Mouse (Mus musculus) retina, embryonic 14.5 days (tissue): ENCODE results near the gene Dlg4.
"Not testable (repeated sequence)": the region's sequence is repeated elsewhere in the genome, so short reads cannot be mapped to it uniquely, and the experiment has no call there.

ENCODE experiments used
- DNase-seq: peaks from one replicate; pipeline ENCODE4 v3.0.0-alpha.2; 2015; ENCODE audit warnings: low spot score

The Dlg4 gene

DNA sequence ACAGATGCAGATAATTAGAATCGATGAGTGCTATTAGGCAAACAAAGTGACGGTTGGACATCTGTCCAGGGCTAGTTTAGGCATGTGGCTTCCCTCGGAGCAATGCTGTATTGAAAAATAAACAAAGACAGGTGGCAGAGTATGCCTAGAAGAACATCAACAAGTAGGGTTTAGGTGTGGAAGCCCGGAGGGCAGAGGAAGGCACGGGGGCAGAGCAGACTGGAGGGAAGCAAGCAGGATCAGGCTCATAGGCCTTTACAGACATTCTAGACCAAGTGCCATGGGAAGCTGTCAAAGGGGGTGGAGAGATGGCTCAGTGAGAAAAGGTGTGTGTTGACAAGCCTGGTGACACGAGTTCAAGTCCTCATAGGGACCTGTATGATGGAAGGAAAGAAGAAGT lies 32.6 kb downstream of the Dlg4 start:
- DNase-seq = no peak

DNA sequence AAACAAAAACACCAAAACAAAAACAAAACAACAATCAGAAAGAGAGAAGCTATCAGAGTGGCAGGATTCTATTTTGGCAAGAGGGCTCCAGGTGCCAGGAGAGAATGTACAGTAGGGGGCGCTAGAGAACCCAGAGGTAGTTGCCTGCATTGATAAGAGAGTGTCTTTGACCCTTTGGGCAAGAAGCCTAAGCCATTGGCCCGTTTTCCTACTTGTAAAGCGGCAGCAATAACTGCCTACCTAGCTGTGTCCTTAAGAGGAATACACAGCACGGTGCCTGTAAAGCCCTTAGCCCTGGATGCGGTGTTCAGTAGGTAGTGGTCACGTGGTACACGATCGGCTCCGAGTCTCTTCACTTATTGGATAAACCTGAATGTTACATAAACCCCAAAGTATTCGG lies 33.1 kb downstream of the Dlg4 start:
- no peak for DNase-seq

DNA sequence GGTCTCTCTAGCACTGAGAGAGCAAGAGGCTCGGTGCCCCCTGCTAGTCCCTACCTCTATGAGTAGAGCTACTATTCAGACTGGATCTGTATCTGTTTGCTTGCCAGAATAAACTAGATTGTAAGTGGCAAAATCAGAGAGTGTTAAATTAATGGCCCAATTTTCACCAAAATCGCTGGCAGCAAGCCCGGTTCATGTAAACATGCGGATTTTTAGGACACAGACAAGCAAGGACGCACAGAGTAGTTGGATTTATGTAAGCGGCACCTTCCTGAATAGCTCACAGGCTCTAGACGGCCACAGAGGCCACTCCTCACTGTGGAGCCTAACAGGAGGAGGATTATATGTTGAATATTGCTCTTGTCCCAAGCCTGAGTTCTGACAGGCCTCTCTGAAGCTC lies 36.4 kb downstream of the Dlg4 start:
- DNase-seq = no peak

DNA sequence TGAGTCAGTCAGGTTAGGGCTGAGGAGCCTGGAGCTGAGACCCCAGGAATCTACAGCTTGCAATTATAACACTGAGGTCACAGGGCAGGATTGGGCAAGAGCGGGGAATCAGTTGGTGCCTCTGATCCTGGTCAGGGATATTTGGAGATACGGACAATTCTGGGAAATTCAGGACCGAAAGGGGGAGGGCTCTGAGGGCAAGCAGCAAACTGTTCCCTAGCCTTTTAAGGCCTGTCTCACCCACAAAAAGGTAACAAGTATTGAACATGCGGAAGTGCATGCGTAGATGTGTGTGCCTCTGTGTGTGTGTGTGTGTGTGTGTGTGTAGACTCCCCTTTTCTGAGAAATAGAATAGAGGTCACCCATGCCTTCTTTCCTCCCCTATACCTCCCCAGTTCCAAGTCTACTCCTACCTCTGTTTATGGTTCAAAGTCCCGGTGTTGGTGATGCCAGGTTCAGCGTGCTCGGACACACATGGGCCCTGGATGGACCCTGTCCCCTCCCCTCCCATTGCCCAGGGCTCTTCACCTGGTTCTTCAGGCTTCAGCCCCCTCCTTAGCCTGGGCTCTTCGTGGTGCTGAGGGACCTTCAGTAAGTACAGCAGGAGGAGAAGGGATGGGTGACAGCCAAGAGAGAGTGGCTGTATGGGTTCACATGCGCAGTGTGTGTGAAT lies 37.3 kb downstream of the Dlg4 start, which contains the start of gene Asgr1:
TSS of gene Asgr1 (plus strand) at position 188 of the 673 bp plus-strand sequence.
- no peak for DNase-seq

DNA sequence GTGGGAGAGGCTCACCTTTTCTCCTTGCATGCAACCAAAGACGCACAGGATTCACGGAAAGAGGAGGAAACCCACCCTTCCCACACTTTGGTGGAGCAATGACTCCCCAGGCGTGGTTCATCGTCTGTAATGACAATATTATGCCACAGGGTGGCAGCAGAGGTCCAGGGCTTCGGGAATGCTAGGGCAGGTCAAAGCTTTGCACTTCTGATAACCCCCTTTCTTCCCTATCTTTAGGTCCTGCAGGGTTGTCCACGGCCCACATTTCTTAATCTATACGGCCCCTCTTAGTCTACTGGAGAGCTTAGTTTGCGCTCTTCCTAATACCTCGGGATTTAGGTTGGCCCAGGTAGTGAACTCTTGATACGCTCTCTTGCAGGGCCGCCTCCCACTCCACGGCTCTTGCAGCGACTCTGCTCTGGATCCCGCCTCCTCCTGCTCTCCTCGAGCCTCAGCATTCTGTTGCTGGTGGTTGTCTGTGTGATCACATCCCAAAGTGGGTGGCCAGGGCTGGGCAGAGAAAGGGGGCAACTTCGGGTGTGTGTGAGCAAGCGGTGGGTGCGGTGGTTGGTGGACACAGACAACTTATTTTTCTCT lies 39.0 kb downstream of the Dlg4 start:
- peak; percentile 88 for DNase-seq

DNA sequence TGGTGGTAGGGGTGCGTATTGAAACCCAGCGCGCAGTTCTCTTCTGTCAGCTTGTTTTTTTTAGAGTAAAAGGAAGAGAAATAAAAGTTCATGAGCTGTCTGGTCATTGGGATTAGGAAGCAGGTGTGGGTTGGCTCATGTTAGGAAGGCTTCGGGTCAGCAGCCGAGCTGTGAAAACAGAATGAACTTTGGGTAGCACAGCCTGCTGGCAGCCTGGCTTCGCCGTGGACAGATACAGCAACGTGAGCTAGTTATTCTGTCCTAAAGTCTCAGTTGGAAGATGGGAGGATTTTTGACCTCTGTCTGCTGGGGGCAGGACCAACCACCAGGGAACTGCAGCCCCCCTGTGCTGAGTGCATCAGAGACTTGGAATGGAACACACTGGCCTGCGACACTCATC lies 41.1 kb downstream of the Dlg4 start:
- no peak for DNase-seq

DNA sequence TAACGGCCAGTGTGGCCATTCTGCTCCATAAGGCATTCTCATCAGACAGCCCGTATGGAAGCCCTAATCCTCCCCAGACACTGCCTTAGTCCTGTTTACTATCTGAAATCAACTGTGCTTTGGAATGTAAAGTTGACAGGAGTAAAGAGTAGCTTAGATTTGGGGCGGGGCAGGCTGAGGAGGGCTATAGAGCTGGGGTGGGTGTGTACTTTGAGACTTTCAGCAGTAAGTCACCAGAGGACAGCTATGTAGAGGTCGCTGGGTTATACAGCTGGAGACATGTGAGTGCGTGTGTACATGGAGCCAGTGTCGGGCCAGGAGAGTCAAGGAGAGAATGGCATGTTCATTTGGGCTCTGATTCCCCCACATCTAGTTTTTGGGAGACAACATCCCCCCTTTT lies 43.2 kb downstream of the Dlg4 start:
- DNase-seq = no peak

DNA sequence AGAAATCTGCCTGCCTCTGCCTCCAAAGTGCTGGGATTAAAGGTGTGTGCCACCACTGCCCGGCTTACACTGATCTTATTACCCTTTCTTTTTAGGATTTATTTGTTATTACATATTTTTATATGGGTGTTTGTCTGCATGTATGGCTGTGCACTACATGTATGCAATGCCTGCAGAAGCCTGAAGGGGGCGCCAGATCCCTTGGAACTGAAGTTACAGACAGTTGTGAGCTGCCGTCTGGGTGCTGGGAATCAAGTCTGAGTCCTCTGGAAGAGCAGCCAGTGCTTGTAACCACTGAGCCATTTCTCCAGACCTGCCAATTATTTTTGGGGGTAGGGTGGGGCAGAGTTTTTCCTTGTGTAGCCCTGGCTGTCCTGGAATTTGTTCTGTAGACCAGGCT lies 46.3 kb downstream of the Dlg4 start:
- no peak for DNase-seq

DNA sequence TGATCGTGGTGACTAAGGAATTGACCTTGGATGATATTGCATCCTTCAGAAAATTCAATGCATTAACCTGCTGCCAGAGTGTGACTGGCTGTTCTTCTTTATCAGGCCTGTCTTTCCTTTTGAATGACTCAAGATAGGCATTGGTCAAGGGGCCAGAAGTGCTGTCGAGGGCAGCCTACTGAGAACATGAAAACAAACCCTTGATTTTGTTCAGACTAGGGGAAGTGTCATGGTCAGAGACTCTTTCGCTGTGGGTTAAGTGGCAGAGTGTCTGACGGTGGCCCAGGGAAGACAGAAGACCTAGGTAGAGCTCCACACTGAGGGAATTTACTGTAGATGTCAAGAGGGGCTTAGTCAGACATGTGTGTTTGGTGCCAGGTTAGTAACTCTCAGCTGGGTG lies 50.0 kb downstream of the Dlg4 start:
- DNase-seq = no peak

DNA sequence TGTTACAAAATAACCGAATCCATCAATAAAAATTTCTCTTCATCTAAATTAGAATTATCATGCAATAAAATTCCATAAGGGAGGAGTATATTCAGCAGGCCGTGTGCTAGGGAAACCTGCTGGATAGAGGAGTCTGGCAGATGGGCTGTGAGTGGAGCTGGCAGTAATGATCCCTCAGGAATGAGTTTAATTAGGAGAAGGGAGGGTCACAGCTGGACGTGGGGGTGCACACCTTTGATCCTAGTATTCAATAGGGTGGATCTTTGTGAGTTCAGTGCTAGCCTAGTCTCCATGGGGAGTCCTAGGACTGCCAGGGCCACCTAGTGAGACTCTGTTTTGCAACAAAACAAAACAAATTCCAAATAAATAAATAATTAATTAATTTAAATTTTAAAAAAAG lies 51.5 kb downstream of the Dlg4 start:
- DNase-seq = no peak

DNA sequence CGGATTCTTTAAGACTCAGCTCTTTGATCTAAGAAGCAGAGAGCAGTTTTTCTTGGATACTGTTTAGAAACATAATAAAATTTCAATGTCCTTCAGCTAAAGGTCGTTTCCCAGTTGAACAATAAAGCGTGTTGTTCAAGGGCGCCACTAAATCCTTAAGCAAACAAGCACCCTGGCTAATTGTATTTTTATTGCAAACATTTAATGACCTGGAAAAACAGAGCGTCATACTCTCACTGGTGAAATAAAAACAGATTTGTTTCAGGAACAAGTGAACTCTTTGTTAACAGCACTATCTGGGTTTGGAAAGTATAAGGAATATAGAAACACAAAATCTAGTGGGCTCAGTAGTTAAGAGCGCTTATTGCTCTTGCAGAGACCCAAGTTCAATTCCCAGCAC lies 53.3 kb downstream of the Dlg4 start:
- no peak for DNase-seq

DNA sequence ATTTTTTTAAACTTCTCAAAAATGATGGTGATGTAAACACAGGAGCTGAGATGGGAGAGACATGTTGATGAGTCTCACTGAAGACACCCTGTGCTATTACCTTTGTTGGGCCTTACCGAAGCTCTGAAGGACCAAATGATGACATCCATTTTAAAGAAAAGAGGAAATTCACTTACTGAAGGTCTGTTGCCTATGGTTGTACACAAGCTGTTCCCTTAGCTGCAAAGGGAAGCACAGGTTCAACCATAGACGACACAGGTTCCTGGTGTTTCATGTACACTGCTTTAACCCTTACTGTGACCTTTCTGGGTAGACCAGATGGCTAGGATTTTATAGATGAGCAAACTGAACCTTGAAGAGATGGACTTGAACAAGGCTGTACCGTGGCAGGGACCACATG lies 53.9 kb downstream of the Dlg4 start:
- DNase-seq = not testable (repeated sequence)

DNA sequence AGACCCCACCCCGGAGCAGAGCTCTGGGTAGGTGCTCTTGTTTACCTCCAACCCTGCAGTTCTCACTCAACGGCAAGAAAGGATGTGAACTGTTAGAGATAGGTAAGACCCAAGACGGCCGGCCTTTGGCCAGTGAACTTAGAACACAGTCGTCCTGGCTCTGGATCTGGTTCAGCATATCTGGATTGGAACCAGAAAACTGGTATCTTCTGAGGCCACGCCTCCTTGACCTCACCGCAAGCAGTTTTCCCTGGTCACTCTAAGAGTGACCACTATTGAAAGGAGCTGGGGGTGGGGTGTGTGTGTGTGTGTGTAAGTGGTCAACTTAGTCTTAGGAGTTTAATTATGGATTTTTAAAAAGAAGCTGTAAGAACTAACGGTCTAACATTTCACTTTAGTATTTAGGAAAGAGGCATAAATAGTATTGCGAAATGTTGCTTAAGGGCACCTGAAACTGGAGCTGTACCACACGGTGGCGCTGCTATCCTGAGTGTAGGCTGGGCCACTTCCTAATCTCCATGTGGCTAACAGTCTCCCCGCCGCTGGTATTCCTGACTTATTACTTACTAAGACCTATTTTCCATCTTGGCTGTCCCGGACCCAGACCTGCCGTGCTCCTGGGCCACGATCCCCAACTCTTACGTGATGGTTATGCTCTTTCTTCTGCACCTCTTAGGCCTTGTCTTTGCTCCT lies 57.8 kb downstream of the Dlg4 start:
- peak; percentile 93 for DNase-seq

DNA sequence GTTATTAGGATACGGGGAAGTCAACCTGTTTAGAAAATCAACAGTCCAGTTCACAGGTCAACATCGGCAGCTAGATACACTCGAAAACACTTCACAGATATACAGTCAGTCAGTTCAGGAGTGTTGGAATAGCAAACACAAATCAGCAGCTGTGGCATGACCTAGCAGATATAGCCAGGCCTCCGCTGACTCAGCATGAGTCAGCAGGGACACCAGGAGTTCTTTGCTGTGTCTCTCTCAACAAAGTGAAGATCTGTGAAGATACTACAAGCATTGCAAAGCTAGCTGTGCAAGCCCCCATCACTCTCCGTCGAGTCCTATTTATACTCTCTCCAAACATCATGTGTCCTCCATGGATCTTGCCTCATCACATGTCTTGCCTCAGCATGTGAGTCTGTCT lies 58.8 kb downstream of the Dlg4 start:
- no peak for DNase-seq

DNA sequence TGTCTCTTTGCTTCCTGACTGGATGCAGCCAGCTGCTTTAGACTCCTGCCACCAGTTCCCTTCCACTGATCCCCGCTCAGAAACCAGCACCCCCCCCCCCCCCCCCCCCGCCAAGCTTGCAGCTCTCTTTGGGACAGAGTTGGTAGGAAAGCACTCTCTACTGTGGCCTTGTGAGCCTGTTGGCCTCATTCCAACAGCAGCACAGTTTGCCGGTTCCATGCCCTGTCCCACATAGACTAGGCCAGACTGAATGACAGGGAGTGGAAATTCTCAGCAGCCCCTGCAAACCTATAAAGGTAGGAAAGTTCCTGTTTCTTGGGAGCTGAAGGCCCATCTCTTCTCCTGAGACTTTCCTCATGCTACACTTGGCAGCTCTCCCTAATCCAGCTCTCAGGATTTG lies 60.7 kb downstream of the Dlg4 start:
- no peak for DNase-seq

DNA sequence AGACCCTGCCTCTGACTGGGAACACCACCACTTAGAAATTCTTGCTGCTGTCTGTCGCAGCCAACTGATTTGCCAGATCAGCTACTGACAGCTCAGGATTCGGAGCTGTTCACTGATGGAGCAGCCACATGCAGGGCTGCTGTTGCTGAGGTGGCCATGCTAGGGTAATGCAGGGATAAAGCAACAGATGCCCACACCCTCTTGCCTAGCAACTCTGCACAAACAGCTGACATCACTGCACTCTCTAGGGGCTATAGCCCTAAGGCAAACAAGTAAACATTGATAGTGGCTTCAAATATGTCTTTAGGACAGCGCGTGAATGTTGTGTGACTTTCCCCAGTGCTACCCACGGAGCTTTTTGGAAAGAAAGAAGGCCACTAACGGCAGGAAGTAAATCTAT lies 62.4 kb downstream of the Dlg4 start:
- DNase-seq = no peak

DNA sequence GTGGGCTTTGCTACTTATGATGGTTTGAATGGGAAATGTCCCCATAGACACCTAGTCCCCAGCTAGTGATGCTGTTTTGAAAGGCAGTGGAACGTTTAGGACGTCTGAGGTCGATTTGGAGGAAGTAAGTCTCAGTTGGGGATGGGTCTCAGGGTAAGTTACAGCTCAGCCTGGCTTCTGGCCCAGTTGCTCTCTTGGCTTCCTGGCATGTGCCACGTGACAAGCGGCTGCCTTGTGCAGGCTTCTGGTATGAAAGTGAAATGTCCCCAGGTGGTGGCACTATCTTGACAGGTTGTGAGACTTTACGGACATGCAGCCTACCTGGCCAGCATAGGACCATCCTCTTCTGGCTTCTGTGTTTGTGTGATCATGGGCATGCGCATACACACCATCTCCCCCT lies 63.2 kb downstream of the Dlg4 start:
- DNase-seq = no peak

DNA sequence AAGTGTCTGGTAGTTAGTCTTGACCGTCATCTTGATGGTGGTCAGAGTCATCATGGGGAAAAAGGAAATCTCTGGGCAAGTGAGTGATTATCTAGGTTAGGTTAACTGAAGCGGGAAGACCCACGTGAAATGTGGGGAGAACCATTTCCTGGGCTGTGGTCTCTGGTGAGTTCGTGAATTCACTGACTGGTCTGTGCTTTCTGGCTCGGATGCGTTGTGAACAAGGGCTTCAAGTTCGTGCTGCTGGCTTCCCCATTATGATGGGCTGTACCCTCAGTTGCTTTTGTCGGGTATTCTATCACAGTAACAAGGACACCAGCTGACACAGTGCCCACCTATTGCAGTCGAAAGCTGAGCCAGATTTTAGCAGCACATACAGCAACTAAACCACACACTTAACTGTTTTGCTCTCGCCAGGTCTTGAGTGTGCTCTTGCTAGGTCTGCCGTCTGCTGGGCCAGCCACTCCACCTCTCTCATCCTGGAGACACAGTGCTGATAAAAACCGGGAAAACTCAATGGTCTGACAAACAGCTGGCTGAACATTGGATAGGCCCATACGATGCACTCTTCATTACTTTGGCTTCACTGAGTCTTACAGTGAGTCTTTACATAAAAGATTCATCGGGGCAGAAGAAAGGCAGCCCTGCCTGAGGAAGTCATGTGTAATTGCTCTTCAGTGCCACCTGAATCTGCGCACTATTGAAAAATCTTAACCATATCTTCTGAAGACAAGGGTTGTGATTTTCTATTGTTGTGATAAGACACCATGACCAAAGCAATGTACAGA lies 64.3 kb downstream of the Dlg4 start:
- peak; percentile 70 for DNase-seq

DNA sequence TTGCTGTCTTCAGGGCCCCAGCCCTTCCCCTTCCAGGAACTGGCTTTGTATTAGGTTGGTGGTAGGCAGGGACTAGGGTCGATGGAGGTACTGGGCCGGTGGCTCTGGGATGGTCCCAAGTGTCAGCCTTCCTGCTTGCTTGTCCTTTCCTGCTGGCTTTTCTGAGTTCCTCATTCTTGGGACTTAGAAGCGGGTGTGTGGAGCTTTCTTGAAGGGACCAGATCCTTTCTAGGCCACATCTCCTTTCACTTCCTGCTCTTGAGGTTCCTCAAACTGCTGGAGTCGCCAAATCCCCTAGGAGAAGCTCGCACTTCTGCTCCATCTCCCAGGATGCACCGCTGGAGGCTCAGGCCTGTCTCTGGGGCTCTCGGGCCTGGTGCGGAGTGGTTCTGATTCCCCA lies 67.8 kb downstream of the Dlg4 start:
- DNase-seq = no peak

DNA sequence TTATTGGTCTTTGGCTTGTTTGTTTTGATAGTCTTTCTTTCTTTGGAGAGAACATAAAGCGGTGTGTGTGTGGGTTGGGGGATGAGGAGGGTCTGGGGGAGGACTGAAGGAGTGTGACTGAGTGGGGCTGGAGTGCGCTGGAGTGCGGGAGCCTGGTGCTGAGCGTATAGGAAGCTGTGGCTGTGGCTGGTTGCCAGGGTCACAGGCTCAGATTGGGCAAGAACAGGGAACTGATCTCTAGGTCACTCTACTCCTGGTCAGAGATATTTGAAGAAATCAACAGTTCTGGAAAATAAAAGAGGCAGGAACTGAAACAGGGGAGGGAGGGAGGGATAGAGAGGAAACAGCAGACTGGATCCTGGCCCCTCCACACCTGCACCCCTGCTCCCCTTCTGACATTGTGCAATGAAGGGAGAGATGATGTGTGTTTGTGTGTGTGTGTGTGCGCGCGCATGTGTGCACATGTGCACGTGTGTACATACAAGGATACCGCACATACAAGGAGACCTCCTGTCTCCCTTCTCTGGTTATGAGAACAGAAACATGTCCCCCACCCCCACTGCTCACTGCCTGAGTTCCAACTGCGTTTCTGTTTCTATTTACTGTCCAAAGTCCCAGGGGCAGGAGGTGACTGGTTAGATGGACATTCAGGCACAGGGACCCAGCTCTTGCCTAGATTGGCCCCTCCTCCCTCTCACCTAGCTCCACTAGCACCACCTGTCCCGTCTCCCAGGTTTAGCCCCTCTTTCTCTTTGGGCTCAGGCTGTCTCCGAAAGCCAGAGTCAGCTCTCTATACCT lies 75.4 kb downstream of the Dlg4 start, which contains the start of gene Asgr2:
TSS of gene Asgr2 (plus strand) at position 659 of the 798 bp plus-strand sequence.
- no peak for DNase-seq
